Mouse (Mus musculus): ENCODE results near the gene Hp1bp3. TPM values are rescaled to one million over a fixed set of nuclear protein-coding genes. Genes with fewer than 3 reads are reported as not detected.

Gene Hp1bp3
- polyA plus RNA-seq (2011; ENCODE audit: insufficient read depth, insufficient read length, low read depth, missing spikeins) = 53.6 and 59.9 TPM in 2 replicates

GRCm38 (mm10) chr4:138216200-138216890 lies at the start of gene Hp1bp3:
Gene Hp1bp3 (plus strand): TSS chr4:138216296.
- Histone ChIP-seq H3K9me3 (replicated peaks; ENCODE audit: control insufficient read depth, insufficient read depth, low read length, poor library complexity, severe bottlenecking) (no peaks in the 10 kb centered on the region), H3K27me3 (ENCODE audit: control insufficient read depth, insufficient read depth, low read length, poor library complexity, severe bottlenecking) (no peaks in the 10 kb centered on the region)
- TF ChIP-seq CTCF (IDR thresholded peaks at IDR 0.05; ENCODE audit: low read depth, low read length) (no peak), POLR2A (IDR thresholded peaks at IDR 0.05; ENCODE audit: insufficient read depth, low read length) (peak; percentile 38), EP300 (IDR thresholded peaks at IDR 0.05; ENCODE audit: insufficient read depth, low read depth, low read length) (no peak)

DNA sequence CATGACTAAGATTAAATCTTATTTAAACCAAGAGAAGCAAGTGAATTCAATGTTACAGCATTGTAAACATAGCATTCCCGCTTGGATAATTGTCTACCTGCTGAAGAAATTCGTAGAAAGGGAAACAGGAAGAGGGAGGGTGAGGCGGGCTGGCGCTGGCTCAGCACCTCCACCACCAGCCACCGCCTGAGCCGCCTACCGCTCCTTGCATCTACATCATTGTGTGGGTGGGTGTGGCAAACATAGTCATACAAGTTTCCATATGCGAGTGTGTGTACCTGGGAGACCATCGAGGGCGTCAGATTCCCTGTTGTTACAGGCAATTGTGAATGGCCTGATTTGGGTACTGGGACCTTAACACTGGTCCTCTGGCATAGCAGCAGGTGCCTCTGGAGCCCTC lies 49.6 kb upstream of the Hp1bp3 start:
- Histone ChIP-seq H3K36me3 (ENCODE audit: control insufficient read depth, insufficient read depth, low read length, poor library complexity, severe bottlenecking) (no peaks in the 10 kb centered on the region), H3K27me3 (ENCODE audit: control insufficient read depth, insufficient read depth, low read length, poor library complexity, severe bottlenecking) (no peaks in the 10 kb centered on the region), H3K4me3 (ENCODE audit: low read depth, low read length) (no peak overlapping the region), H3K9ac (ENCODE audit: low read depth, poor library complexity, severe bottlenecking) (no peak overlapping the region), H3K27ac (ENCODE audit: insufficient read depth, low read length) (no peak overlapping the region), H3K9me3 (replicated peaks; ENCODE audit: control insufficient read depth, insufficient read depth, low read length, poor library complexity, severe bottlenecking) (no peaks in the 10 kb centered on the region), H3K4me1 (ENCODE audit: control insufficient read depth, insufficient read depth, low read length) (no peaks in the 10 kb centered on the region)
- TF ChIP-seq EP300 (IDR thresholded peaks at IDR 0.05; ENCODE audit: insufficient read depth, low read depth, low read length) (no peak), POLR2A (IDR thresholded peaks at IDR 0.05; ENCODE audit: insufficient read depth, low read length) (no peak)

More at GRCm38 (mm10) chr4:138216200-138216890, at the start of gene Hp1bp3:
- Histone ChIP-seq H3K4me3 (ENCODE audit: low read depth, low read length) (peak within 1 kb of the TSS; percentile 89), H3K9ac (ENCODE audit: low read depth, poor library complexity, severe bottlenecking) (peak within 1 kb of the TSS; percentile 95), H3K4me1 (ENCODE audit: control insufficient read depth, insufficient read depth, low read length) (peaks cover 2% of the 10 kb centered on the region), H3K27ac (ENCODE audit: insufficient read depth, low read length) (peak within 1 kb of the TSS; percentile 63), H3K36me3 (ENCODE audit: control insufficient read depth, insufficient read depth, low read length, poor library complexity, severe bottlenecking) (no peaks in the 10 kb centered on the region)

DNA sequence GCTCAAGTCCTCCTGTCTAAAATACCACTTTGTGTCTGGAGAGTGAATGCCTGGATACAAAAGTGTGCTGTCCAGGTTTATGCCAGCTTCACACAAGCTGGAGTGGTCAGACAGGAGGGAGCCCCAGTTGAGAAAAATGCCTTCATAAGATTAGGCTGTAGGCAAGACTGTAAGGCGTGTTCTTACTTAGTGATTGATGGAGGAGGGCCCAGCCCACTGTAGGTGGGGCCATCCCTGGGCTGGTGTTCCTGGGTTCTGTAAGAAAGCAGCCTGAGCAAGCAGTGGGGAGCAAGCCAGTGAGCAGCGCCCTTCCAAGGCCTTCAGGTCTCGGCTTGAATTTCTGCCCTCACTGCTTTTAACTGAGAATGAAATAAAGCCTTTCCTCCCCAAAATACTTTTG lies 47.9 kb upstream of the Hp1bp3 start:
- Histone ChIP-seq H3K9me3 (replicated peaks; ENCODE audit: control insufficient read depth, insufficient read depth, low read length, poor library complexity, severe bottlenecking) (no peaks in the 10 kb centered on the region), H3K27me3 (ENCODE audit: control insufficient read depth, insufficient read depth, low read length, poor library complexity, severe bottlenecking) (no peaks in the 10 kb centered on the region), H3K9ac (ENCODE audit: low read depth, poor library complexity, severe bottlenecking) (no peak overlapping the region), H3K36me3 (ENCODE audit: control insufficient read depth, insufficient read depth, low read length, poor library complexity, severe bottlenecking) (peaks cover 4% of the 10 kb centered on the region; the same call in 1 of the 2 replicates), H3K27ac (ENCODE audit: insufficient read depth, low read length) (no peak overlapping the region), H3K4me3 (ENCODE audit: low read depth, low read length) (no peak overlapping the region), H3K4me1 (ENCODE audit: control insufficient read depth, insufficient read depth, low read length) (no peaks in the 10 kb centered on the region)
- TF ChIP-seq EP300 (IDR thresholded peaks at IDR 0.05; ENCODE audit: insufficient read depth, low read depth, low read length) (no peak), POLR2A (IDR thresholded peaks at IDR 0.05; ENCODE audit: insufficient read depth, low read length) (no peak), CTCF (IDR thresholded peaks at IDR 0.05; ENCODE audit: low read depth, low read length) (no peak)

- TF ChIP-seq EP300 (IDR thresholded peaks at IDR 0.05; ENCODE audit: insufficient read depth, low read depth, low read length) = no peak
- no peak for TF ChIP-seq POLR2A (IDR thresholded peaks at IDR 0.05; ENCODE audit: insufficient read depth, low read length)
- TF ChIP-seq CTCF (IDR thresholded peaks at IDR 0.05; ENCODE audit: low read depth, low read length) = no peak
- H3K4me1 ChIP-seq (ENCODE audit: control insufficient read depth, insufficient read depth, low read length) = no peaks in the 10 kb centered on the region
- no peak overlapping the region for H3K4me3 ChIP-seq (ENCODE audit: low read depth, low read length)
- H3K27me3 ChIP-seq (ENCODE audit: control insufficient read depth, insufficient read depth, low read length, poor library complexity, severe bottlenecking) = no peaks in the 10 kb centered on the region
- H3K27ac ChIP-seq (ENCODE audit: insufficient read depth, low read length) = no peak overlapping the region
- H3K9me3 ChIP-seq (replicated peaks; ENCODE audit: control insufficient read depth, insufficient read depth, low read length, poor library complexity, severe bottlenecking) = no peaks in the 10 kb centered on the region
- H3K36me3 ChIP-seq (ENCODE audit: control insufficient read depth, insufficient read depth, low read length, poor library complexity, severe bottlenecking) = peaks cover 7% of the 10 kb centered on the region; the same call in 1 of the 2 replicates
- H3K9ac ChIP-seq (ENCODE audit: low read depth, poor library complexity, severe bottlenecking) = no peak overlapping the region
Measured at GRCm38 (mm10) chr4:138169420-138169819, 46.7 kb upstream of the Hp1bp3 start.

DNA sequence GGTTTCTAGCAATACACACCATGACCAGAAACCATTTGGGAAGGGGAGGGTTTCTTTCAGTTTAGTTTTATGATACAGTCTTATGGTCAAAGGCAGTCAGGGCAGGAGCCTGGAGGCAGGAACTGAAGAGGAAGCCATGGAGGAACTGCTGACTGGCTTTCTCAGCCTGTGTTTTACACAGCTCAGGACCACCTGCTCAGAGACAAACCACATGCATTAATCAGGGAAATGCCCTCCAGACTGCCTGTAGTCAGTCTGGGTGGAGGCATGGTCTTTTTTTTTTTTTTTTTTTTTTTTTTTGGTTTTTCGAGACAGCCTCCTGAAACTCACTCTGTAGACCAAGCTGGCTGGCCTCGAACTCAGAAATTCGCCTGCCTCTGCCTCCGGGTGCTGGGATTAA lies 43.4 kb upstream of the Hp1bp3 start:
- no peak for TF ChIP-seq EP300 (IDR thresholded peaks at IDR 0.05; ENCODE audit: insufficient read depth, low read depth, low read length)
- Histone ChIP-seq H3K9ac (ENCODE audit: low read depth, poor library complexity, severe bottlenecking) (no peak overlapping the region), H3K36me3 (ENCODE audit: control insufficient read depth, insufficient read depth, low read length, poor library complexity, severe bottlenecking) (peaks cover 7% of the 10 kb centered on the region), H3K4me1 (ENCODE audit: control insufficient read depth, insufficient read depth, low read length) (no peaks in the 10 kb centered on the region), H3K4me3 (ENCODE audit: low read depth, low read length) (no peak overlapping the region), H3K9me3 (replicated peaks; ENCODE audit: control insufficient read depth, insufficient read depth, low read length, poor library complexity, severe bottlenecking) (no peaks in the 10 kb centered on the region), H3K27me3 (ENCODE audit: control insufficient read depth, insufficient read depth, low read length, poor library complexity, severe bottlenecking) (no peaks in the 10 kb centered on the region), H3K27ac (ENCODE audit: insufficient read depth, low read length) (no peak overlapping the region)

- Histone ChIP-seq H3K27ac (ENCODE audit: insufficient read depth, low read length) (no peak overlapping the region), H3K4me3 (ENCODE audit: low read depth, low read length) (no peak overlapping the region), H3K27me3 (ENCODE audit: control insufficient read depth, insufficient read depth, low read length, poor library complexity, severe bottlenecking) (no peaks in the 10 kb centered on the region), H3K9ac (ENCODE audit: low read depth, poor library complexity, severe bottlenecking) (no peak overlapping the region), H3K36me3 (ENCODE audit: control insufficient read depth, insufficient read depth, low read length, poor library complexity, severe bottlenecking) (peaks cover 10% of the 10 kb centered on the region), H3K9me3 (replicated peaks; ENCODE audit: control insufficient read depth, insufficient read depth, low read length, poor library complexity, severe bottlenecking) (no peaks in the 10 kb centered on the region), H3K4me1 (ENCODE audit: control insufficient read depth, insufficient read depth, low read length) (no peaks in the 10 kb centered on the region)
- TF ChIP-seq CTCF (IDR thresholded peaks at IDR 0.05; ENCODE audit: low read depth, low read length) (no peak), EP300 (IDR thresholded peaks at IDR 0.05; ENCODE audit: insufficient read depth, low read depth, low read length) (no peak), POLR2A (IDR thresholded peaks at IDR 0.05; ENCODE audit: insufficient read depth, low read length) (no peak)
Measured at GRCm38 (mm10) chr4:138179391-138179790, 36.7 kb upstream of the Hp1bp3 start.

All from ES-Bruce4 (cell line).